Mouse (Mus musculus) regulatory T cell (primary cell): Measurements from ENCODE around the gene Prpf8.

Experiments
- in situ Hi-C: fragments of 300-600 bp; cut with MboI, MseI; formaldehyde crosslinking; loops from one replicate; pipeline ENCODE4 v1.15.1; 2025; ENCODE audit warnings: high pct_unique_total_duplicates

Prpf8 gene

DNA sequence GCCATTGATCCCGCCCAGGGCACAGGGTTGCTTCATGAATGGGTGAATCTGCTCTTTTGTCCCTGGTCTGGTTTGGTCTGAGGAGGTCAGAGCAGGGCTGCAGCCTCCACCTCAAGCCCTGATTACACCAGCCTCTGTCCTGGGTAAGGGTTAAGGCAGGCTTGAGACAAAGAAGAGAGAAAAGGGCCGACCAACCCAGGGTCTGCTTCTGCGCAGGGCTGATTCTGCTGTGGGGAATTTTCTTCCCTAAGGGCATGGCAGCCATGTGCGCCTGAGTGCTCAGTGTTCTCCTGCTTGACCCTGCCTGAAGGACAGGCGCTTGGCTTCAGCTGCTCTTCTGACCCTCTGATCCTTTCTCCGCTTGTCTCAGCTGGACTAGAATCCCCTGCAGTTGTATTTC lies 70.5 kb downstream of the Prpf8 start:
- in situ Hi-C loops = no loop called here

DNA sequence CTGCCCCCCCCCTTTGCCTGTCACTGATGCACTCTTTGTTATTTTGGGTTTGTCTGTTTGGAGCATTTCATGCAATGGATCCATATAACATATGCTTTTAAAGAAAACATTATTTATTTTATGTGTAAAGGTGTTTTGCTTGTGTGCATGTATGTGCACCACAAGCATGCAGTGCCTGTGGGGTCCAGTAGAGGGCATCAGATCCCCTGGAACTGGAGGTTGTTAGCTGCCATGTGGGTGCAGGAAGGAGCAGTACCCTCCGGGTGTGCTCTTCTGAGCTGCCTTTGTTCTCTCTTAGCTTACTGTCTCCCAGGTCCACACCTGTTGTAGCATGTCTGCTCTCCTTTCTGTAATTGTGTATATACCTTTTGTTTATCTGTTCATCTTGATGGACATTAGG lies 71.5 kb downstream of the Prpf8 start:
- in situ Hi-C loops = no loop called here
